Mouse (Mus musculus): ENCODE results near the gene Fubp1. TPM values are rescaled to one million over a fixed set of nuclear protein-coding genes. Genes with fewer than 3 reads are reported as not detected.

Gene Fubp1
- polyA plus RNA-seq, 1 experiment: 88.2 TPM

DNA sequence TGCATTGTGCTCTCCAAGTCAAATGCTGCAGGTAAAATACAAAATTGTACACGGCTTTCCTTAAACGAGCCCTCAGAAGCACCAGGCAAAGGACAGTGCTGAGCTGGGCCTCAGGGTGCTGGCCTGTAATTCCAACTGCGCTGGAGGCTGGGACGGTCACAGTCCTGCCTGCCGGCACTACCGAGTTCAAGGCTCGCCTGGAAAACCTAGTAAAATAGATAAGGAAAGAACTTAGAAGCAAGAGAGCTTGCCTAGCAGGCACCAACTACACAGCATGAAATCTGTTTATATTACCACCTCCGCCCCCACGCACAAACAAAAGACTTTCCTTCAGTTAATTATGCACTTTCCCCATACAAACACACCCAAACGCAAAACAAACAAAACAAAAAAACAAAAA lies 54.2 kb downstream of the Fubp1 start:
- H3K4me1 ChIP-seq (ENCODE audit: control insufficient read depth, insufficient read depth, low read length): no peaks in the 10 kb centered on the region
- H3K4me3 ChIP-seq (ENCODE audit: insufficient read depth, low read length): no peak overlapping the region
- no peak for TF ChIP-seq CTCF (IDR thresholded peaks at IDR 0.05; ENCODE audit: extremely low read depth, insufficient read depth, low read length)
- TF ChIP-seq POLR2A (IDR thresholded peaks at IDR 0.05; ENCODE audit: extremely low read depth, insufficient read depth, low read length): no peak
- no peak overlapping the region for H3K27ac ChIP-seq (ENCODE audit: insufficient read depth, low read length)

DNA sequence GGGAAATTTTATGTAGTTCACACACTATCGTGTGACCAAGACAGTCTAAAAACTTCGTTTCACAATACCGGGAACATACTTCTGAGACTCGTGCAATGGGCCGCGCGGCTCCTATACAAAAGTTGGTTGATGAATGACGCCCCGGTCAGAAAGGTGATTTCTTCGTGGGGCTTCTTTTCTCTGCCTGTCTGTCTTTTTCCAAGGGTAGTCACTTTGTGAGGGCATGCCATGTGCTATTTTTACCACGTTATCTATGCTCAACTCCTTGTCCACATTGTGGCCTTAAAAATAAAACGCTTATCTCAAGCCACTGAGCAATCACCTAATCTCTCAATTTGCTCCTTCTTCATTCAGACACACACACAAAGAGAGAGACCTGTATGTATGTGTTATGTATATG lies 54.6 kb downstream of the Fubp1 start:
- H3K27ac ChIP-seq (ENCODE audit: insufficient read depth, low read length): no peak overlapping the region
- TF ChIP-seq CTCF (IDR thresholded peaks at IDR 0.05; ENCODE audit: extremely low read depth, insufficient read depth, low read length) (no peak), POLR2A (IDR thresholded peaks at IDR 0.05; ENCODE audit: extremely low read depth, insufficient read depth, low read length) (no peak)
- no peaks in the 10 kb centered on the region for H3K4me1 ChIP-seq (ENCODE audit: control insufficient read depth, insufficient read depth, low read length)
- peak overlapping the region; percentile 25; the same call in 1 of the 2 replicates for H3K4me3 ChIP-seq (ENCODE audit: insufficient read depth, low read length)

DNA sequence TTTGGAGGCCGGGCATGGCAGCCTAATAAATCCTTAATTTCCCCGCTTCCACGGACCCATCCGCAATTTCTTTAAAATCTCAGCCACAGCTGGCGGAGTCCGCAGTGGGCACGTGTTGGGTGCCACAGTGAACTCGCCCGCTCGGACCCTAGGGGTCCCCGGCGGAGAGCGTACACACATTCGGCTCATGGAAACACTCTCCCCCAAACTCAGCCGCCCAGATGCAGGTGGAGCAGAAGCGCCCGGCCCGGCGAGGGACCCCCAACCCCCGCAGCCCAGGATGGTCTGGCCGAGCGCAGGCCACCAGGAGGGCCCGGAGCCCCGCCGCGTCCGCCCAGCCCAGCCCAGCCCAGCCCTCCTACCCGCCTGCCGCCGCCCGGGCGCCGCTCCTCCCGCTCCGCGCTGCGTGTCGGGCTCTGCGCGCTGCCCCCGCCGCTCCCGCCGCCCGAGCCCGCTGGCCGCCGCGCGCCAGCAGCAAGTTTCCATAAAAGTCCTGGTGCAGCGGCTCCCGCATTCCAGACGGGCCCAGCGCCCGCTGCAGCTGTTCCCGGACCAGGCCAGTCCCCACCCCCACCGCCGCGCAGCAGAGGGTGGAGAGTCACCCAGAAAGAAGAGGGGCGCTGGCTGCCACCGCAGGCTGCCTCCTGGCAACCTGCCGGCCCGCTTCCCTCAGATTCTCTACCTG lies 55.3 kb downstream of the Fubp1 start:
- H3K4me3 ChIP-seq (ENCODE audit: insufficient read depth, low read length): peak overlapping the region; percentile 25
- no peak overlapping the region for H3K27ac ChIP-seq (ENCODE audit: insufficient read depth, low read length)
- TF ChIP-seq POLR2A (IDR thresholded peaks at IDR 0.05; ENCODE audit: extremely low read depth, insufficient read depth, low read length): no peak
- no peak for TF ChIP-seq CTCF (IDR thresholded peaks at IDR 0.05; ENCODE audit: extremely low read depth, insufficient read depth, low read length)
- no peaks in the 10 kb centered on the region for H3K4me1 ChIP-seq (ENCODE audit: control insufficient read depth, insufficient read depth, low read length)

DNA sequence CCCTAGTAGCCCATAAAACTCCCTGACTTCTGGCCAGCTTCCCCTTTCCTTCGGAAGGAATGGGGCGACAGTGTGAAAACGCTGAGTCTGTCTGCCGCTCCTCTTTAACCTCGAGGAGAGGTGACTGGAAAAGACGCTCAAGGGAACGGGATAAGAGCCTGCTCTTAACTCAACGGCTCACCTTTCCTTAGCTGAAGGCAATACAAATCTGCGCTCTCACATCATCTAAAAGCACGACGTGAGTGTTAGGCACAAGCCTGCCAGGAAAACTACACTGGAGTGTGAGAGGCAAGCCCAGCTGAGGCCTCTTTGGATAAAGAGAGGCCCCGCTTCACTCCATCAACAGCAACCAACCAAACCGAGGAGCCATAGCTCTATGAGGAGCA lies 55.8 kb downstream of the Fubp1 start, which contains the start of gene Nexn:
Nexn (minus strand) TSS at position 315 of the 386 bp plus-strand sequence.
- Histone ChIP-seq H3K4me1 (ENCODE audit: control insufficient read depth, insufficient read depth, low read length) (no peaks in the 10 kb centered on the region), H3K27ac (ENCODE audit: insufficient read depth, low read length) (no peak within 1 kb of the TSS), H3K4me3 (ENCODE audit: insufficient read depth, low read length) (peak within 1 kb of the TSS; percentile 25)
- no peak for TF ChIP-seq CTCF (IDR thresholded peaks at IDR 0.05; ENCODE audit: extremely low read depth, insufficient read depth, low read length)
- no peak for TF ChIP-seq POLR2A (IDR thresholded peaks at IDR 0.05; ENCODE audit: extremely low read depth, insufficient read depth, low read length)

DNA sequence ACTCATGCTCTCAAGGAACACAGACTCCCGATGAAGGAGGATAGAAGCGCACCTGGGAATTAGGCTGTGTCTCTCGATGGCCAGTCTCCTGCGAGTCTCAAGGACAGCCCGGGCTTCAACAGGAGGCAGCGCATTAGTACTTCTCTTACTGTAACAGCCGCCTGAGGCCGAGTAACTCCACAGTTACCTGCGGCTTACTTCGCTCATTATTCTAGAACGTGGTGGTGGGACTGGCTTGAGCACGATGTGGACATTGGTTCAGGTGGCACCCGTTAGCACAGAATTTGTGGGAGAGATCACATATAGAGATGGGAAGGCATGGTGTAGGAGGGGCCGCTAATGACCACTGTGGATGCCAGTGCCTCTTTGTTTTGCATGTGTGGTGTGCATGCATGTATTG lies 57.9 kb downstream of the Fubp1 start:
- no peak overlapping the region for H3K27ac ChIP-seq (ENCODE audit: insufficient read depth, low read length)
- H3K4me1 ChIP-seq (ENCODE audit: control insufficient read depth, insufficient read depth, low read length): no peaks in the 10 kb centered on the region
- no peak for TF ChIP-seq POLR2A (IDR thresholded peaks at IDR 0.05; ENCODE audit: extremely low read depth, insufficient read depth, low read length)
- TF ChIP-seq CTCF (IDR thresholded peaks at IDR 0.05; ENCODE audit: extremely low read depth, insufficient read depth, low read length): no peak
- no peak overlapping the region for H3K4me3 ChIP-seq (ENCODE audit: insufficient read depth, low read length)

DNA sequence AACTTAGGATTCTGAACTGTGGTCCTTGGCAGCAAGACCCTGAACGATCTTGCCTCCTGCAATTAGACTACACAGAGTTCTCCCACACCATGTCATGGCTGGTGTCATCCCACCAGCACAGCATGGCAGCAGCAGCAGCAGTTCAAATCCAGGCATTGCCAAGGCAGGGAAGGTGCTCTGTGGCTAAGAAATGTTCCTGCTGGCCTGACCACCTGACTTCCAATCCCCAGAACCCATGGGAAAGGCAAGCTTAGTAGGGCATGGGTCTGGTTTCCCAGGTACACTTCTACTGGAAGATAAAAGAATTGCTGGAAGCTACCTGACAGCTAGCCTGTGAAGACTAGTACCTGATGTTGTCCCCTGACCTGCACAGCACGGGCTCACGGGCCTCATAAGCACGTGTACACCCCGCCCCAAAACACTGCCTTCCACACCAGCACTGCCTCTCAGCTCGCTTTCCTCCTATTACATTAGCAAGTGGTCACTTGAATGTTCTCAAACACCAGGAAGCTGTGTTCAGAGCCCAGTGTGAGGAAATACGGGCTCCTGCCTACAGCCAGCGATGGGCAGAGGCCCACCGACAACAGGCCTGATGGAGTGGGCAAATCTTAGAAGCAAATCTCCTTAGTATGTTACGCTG lies 61.0 kb downstream of the Fubp1 start:
- TF ChIP-seq POLR2A (IDR thresholded peaks at IDR 0.05; ENCODE audit: extremely low read depth, insufficient read depth, low read length) (no peak), CTCF (IDR thresholded peaks at IDR 0.05; ENCODE audit: extremely low read depth, insufficient read depth, low read length) (no peak)
- Histone ChIP-seq H3K27ac (ENCODE audit: insufficient read depth, low read length) (no peak overlapping the region), H3K4me3 (ENCODE audit: insufficient read depth, low read length) (no peak overlapping the region), H3K4me1 (ENCODE audit: control insufficient read depth, insufficient read depth, low read length) (no peaks in the 10 kb centered on the region)

- H3K27ac ChIP-seq (ENCODE audit: insufficient read depth, low read length): no peak overlapping the region
- no peak overlapping the region for H3K4me3 ChIP-seq (ENCODE audit: insufficient read depth, low read length)
- no peak for TF ChIP-seq POLR2A (IDR thresholded peaks at IDR 0.05; ENCODE audit: extremely low read depth, insufficient read depth, low read length)
- TF ChIP-seq CTCF (IDR thresholded peaks at IDR 0.05; ENCODE audit: extremely low read depth, insufficient read depth, low read length): no peak
- no peaks in the 10 kb centered on the region for H3K4me1 ChIP-seq (ENCODE audit: control insufficient read depth, insufficient read depth, low read length)
Observed at GRCm38 (mm10) chr3:152271876-152272275, 61.7 kb downstream of the Fubp1 start.

GRCm38 (mm10) chr3:152272974-152273685 lies 62.9 kb downstream of the Fubp1 start:
- Histone ChIP-seq H3K4me3 (ENCODE audit: insufficient read depth, low read length) (no peak overlapping the region), H3K4me1 (ENCODE audit: control insufficient read depth, insufficient read depth, low read length) (no peaks in the 10 kb centered on the region), H3K27ac (ENCODE audit: insufficient read depth, low read length) (no peak overlapping the region)
- TF ChIP-seq POLR2A (IDR thresholded peaks at IDR 0.05; ENCODE audit: extremely low read depth, insufficient read depth, low read length) (no peak), CTCF (IDR thresholded peaks at IDR 0.05; ENCODE audit: extremely low read depth, insufficient read depth, low read length) (no peak)

- Histone ChIP-seq H3K4me1 (ENCODE audit: control insufficient read depth, insufficient read depth, low read length) (no peaks in the 10 kb centered on the region), H3K4me3 (ENCODE audit: insufficient read depth, low read length) (no peak overlapping the region), H3K27ac (ENCODE audit: insufficient read depth, low read length) (no peak overlapping the region)
- TF ChIP-seq CTCF (IDR thresholded peaks at IDR 0.05; ENCODE audit: extremely low read depth, insufficient read depth, low read length) (no peak), POLR2A (IDR thresholded peaks at IDR 0.05; ENCODE audit: extremely low read depth, insufficient read depth, low read length) (no peak)
Observed at GRCm38 (mm10) chr3:152275008-152275407, 64.8 kb downstream of the Fubp1 start.
